Mouse (Mus musculus) limb, embryonic 13.5 days (tissue): ENCODE measurements at regions not wholly inside any gene's neighbourhood (a gene's known extent, or its start where the extent isn't known, plus 50 kb on each side); places are given as distances from the start of the nearest gene placed in this dataset.

Experiments
- ATAC-seq: fragments of 200-750 bp; cut with Nextera tagmentation; 2 replicates; pipeline ENCODE4 v1.8.0; 2017; ENCODE audit warnings: low read depth, moderate number of reproducible peaks, moderate TSS enrichment; ENCODE audit not compliant: low FRiP score
- H3K27ac ChIP-seq: fragments of 300-500 bp; sonication (generic); 2 replicates; pipeline ENCODE4 v1.5.1; 2015; ENCODE audit warnings: inconsistent platforms, mild to moderate bottlenecking, moderate library complexity
- H3K27me3 ChIP-seq: fragments of 300-500 bp; sonication (generic); 2 replicates; pipeline ENCODE4 v1.6.1; 2015; ENCODE audit warnings: mild to moderate bottlenecking, inconsistent platforms
- H3K36me3 ChIP-seq: fragments of 300-500 bp; sonication (generic); 2 replicates; pipeline ENCODE4 v1.6.1; 2015; ENCODE audit warnings: inconsistent platforms, mild to moderate bottlenecking, moderate library complexity
- H3K4me1 ChIP-seq: fragments of 300-500 bp; sonication (generic); 2 replicates; pipeline ENCODE4 v1.6.1; 2015; ENCODE audit warnings: inconsistent platforms
- H3K4me2 ChIP-seq: fragments of 300-500 bp; sonication (generic); replicated peaks from 2 replicates; pipeline ENCODE4 v1.6.1; 2015; ENCODE audit warnings: inconsistent platforms, mild to moderate bottlenecking, moderate library complexity
- H3K4me3 ChIP-seq: fragments of 300-500 bp; sonication (generic); 2 replicates; pipeline ENCODE4 v1.5.1; 2015; ENCODE audit warnings: moderate library complexity, mild to moderate bottlenecking, inconsistent platforms
- H3K9ac ChIP-seq: fragments of 300-500 bp; sonication (generic); 2 replicates; pipeline ENCODE4 v1.6.1; 2015; ENCODE audit warnings: mild to moderate bottlenecking, inconsistent platforms
- H3K9me3 ChIP-seq: fragments of 300-500 bp; sonication (generic); 2 replicates; pipeline ENCODE4 v1.6.1; 2016; ENCODE audit warnings: inconsistent platforms
- WGBS: fragments of 180-500 bp; shearing (Covaris S2); methylation state at CpG from one replicate; pipeline ENCODE4 v1.1.7; 2015; 5-methylcytosine and 5-hydroxymethylcytosine counted together

DNA sequence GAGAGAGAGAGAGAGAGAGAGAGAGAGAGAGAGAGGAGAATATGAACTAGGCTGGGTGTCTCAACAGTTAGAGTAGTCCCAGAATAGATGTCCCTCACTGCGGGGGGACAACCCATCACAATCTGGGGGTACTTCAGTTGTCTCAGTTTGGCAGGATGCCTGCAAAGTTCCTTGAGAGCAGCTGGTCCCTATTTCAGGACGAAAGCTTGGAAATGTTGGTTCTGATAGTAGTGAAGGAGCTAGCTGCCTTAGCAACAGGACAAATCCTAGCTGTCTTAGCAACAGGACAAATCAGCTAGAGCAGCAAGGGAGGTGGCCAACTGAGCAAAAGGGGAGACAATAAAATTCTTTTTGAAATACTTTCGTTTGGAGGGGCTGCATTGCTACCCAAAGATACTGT lies 139.9 kb upstream of the Frg1 start:
- H3K27ac ChIP-seq: no peak overlapping the region
- H3K9ac ChIP-seq: no peak overlapping the region
- no peak for ATAC-seq
- no peak overlapping the region for H3K4me2 ChIP-seq
- 64% methylated on average over 3 of the region's 3 CpGs for WGBS
- H3K4me1 ChIP-seq: peaks cover 19% of the 10 kb centered on the region
- H3K36me3 ChIP-seq: no peaks in the 10 kb centered on the region
- H3K4me3 ChIP-seq: no peak overlapping the region
- H3K27me3 ChIP-seq: peaks cover 12% of the 10 kb centered on the region
- no peaks in the 10 kb centered on the region for H3K9me3 ChIP-seq

DNA sequence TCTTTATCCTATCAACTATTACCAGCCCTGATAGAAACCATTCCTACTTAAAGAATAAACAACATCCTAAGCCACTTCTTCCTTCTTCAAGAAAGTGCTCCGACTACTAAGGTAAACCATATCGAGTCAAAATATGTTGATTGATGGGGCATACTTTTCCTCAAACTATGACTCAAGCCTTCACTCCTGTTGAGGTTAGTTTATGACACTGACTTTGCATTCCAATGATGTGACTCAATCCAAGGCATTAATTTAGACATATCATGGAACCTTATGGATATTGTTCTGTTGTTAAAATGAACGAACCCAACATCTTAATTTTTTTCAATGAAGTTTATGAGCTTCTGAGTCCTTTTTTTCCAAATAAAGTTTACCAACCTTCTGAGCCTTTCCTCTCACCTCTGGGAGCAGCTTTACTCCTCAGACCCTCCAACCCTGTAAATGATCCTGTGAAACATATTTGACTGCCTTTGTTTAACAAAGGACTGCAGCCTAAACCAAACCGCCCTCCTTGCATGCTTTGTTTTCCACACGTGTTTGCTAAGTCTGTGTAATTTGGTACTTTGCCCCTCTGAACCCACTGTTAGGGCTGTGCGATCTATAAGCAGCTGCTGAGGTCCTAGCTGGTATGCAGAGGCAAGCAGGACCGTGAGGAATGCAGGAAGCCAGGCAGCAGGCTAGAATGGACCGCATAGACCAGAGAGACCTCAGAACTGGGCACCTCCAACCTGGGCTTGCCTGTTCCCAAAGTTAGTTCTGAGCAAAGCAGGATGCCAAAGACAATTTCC lies 136.1 kb upstream of the Frg1 start:
- Histone ChIP-seq H3K27me3 (peaks cover 26% of the 10 kb centered on the region), H3K9me3 (no peaks in the 10 kb centered on the region), H3K4me1 (peaks cover 48% of the 10 kb centered on the region), H3K9ac (no peak overlapping the region), H3K4me2 (0 out of 2 replicates have a peak overlapping the region, but pooled peaks have one; percentile 16), H3K27ac (no peak overlapping the region), H3K4me3 (no peak overlapping the region), H3K36me3 (no peaks in the 10 kb centered on the region)
- ATAC-seq: peak; percentile 71
- WGBS: 35% methylated on average over 8 of the region's 8 CpGs

DNA sequence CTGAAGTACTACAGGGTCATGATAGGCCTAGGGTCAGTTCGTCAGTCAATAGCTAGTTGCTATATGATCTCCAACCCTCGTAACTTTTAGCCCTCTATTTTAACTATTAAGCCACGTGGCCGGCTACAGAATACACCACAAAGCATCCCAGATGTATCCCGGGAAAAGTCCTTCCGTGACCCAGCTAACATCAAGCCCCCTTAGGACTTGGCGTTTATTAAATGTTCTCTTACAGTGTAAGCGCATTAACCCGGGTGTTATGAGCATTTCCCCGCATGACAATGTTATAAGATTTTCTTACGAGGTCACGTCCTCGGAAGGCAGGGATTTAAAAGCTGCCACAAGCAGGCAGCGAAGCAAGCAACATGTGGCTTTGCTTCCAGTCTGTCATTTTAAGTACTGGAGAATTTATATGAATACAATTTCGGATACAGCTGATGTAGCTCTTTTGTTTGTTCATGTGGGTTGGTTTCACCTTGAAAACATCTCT lies 135.1 kb upstream of the Frg1 start:
- no peak overlapping the region for H3K27ac ChIP-seq
- no peak; the same call in 1 of the 2 replicates for ATAC-seq
- H3K4me2 ChIP-seq: peak overlapping the region; percentile 33
- H3K4me1 ChIP-seq: peaks cover 54% of the 10 kb centered on the region
- H3K4me3 ChIP-seq: no peak overlapping the region
- 11% methylated on average over 15 of the region's 15 CpGs for whole genome bisulfite sequencing
- H3K9me3 ChIP-seq: no peaks in the 10 kb centered on the region
- no peaks in the 10 kb centered on the region for H3K36me3 ChIP-seq
- H3K27me3 ChIP-seq: peaks cover 25% of the 10 kb centered on the region
- no peak overlapping the region for H3K9ac ChIP-seq

DNA sequence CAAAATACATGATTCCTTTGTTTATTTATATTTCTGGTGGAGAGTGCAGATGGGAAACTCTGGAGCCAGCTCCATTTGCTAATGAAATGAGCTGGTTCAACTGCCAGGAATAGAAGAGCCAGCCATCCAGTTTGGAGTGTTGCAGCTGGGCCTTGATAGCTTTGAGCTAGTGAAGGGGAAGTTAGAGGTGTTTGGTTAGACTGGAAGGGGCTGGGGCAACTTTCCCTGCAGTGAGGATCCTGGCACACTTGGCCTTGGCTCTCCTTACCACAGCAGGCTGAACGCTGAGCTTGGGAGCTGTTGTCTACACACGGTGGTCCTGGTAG lies 133.2 kb upstream of the Frg1 start:
- Histone ChIP-seq H3K36me3 (no peaks in the 10 kb centered on the region), H3K9ac (no peak overlapping the region), H3K4me1 (peaks cover 54% of the 10 kb centered on the region), H3K27ac (no peak overlapping the region), H3K9me3 (no peaks in the 10 kb centered on the region), H3K27me3 (peaks cover 39% of the 10 kb centered on the region), H3K4me3 (no peak overlapping the region), H3K4me2 (peak overlapping the region; percentile 54; the same call in 1 of the 2 replicates)
- no peak for ATAC-seq
- WGBS: 86% methylated on average over 2 of the region's 2 CpGs

DNA sequence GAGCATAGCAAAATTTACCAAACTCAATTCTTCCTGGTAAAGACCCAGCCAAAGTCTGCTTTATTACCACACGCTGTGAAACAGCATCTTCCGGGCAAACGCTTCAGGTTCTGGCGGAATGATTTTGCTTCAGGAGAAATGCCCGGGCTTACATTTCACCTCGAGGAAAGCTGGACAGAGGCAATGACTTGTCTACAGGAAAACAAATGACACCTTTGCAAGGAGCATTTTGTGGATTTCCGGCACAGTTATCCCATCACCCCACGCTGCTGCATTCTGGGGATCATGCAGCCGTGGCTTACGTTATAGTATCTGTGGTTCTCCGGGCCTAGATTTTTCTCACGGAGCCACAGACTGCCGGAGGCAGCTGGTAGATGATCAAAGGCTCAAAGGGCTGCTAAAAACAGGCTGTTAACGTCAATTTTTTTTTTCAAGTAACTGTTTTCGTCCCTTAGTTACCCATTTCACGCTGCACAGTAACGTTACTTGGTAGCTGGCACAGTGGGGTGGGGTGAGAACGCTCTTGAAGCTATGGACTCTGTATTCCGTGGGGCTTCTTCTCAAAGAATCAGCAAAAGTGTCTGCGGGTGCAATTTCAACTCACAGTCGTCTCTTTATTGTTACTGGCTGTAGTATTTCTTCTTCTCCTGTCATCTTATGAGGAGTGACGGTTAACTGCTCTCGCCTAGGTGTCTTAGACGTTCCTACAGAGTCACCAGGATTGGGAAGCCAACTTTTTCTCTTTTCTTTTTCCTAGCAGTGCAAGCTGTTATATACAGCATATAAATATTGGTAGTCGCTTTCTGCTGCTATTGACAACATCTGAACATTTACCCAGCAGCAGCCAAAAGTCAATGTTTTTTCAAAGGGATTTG lies 132.6 kb upstream of the Frg1 start:
- H3K27me3 ChIP-seq: peaks cover 45% of the 10 kb centered on the region
- H3K27ac ChIP-seq: no peak overlapping the region; the same call in 1 of the 2 replicates
- H3K4me1 ChIP-seq: peaks cover 54% of the 10 kb centered on the region
- peak overlapping the region; percentile 17; the same call in 1 of the 2 replicates for H3K4me3 ChIP-seq
- no peak for ATAC-seq
- H3K9me3 ChIP-seq: no peaks in the 10 kb centered on the region
- H3K36me3 ChIP-seq: no peaks in the 10 kb centered on the region
- 19% methylated on average over 25 of the region's 25 CpGs for WGBS
- H3K4me2 ChIP-seq: peak overlapping the region; percentile 54
- H3K9ac ChIP-seq: no peak overlapping the region

DNA sequence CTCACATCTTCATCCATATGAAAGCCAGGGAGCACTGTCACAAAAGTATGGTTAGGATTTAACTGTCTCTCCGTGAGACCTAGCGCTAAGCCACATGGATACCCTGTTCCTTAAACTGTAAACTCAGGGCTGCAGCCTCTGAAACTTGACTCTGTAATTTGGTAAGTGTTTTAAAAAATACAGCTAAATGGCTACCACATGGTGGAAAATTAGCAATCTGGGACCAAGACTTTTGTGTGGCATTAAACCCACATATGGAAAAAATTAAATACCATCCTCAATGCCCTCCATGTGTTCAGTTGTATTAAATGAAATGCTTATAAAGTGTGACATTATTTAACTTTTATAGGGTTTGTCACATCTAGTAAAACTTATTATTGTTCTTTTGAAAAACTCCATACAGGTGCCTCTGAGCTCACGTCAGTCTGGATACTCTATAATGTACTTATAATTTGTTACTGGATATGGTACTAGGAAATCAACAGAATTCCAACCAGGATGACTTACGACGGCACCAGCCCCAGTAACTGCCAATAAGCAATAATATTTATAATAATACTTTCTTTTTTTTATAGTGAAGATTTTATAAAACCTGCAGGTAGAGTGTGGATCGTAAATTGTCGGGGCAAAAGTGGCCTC lies 131.0 kb upstream of the Frg1 start:
- H3K36me3 ChIP-seq: no peaks in the 10 kb centered on the region
- ATAC-seq: peak; percentile 71
- no peak overlapping the region for H3K4me3 ChIP-seq
- H3K4me1 ChIP-seq: peaks cover 46% of the 10 kb centered on the region
- H3K4me2 ChIP-seq: peak overlapping the region; percentile 54; the same call in 1 of the 2 replicates
- H3K9ac ChIP-seq: no peak overlapping the region
- 19% methylated on average over 7 of the region's 7 CpGs for WGBS
- H3K9me3 ChIP-seq: no peaks in the 10 kb centered on the region
- H3K27ac ChIP-seq: no peak overlapping the region
- H3K27me3 ChIP-seq: peaks cover 46% of the 10 kb centered on the region

DNA sequence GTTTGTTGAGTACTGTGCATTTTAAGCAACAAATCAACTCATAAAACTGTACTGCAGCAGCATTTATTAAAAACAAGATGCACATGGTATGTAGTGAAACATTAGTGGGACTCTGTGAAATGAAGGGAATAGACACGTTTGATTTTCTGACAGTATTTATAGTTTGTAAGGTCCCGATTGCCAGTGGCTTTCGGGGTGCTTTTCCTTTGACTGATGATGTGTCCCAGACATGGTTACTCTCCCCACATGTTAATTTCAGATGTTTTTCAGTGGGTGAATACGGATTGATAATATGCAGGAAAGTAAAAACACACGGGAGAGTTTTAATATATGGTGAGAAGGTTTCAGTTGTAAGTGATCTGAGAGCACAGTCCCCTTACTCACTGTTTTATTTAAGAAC lies 115.3 kb upstream of the Frg1 start:
- Histone ChIP-seq H3K27me3 (peaks cover 33% of the 10 kb centered on the region), H3K9ac (no peak overlapping the region), H3K4me3 (no peak overlapping the region), H3K27ac (no peak overlapping the region), H3K4me1 (peaks cover 14% of the 10 kb centered on the region), H3K4me2 (no peak overlapping the region), H3K36me3 (no peaks in the 10 kb centered on the region), H3K9me3 (no peaks in the 10 kb centered on the region)
- ATAC-seq: no peak
- 38% methylated on average over 5 of the region's 5 CpGs for WGBS

DNA sequence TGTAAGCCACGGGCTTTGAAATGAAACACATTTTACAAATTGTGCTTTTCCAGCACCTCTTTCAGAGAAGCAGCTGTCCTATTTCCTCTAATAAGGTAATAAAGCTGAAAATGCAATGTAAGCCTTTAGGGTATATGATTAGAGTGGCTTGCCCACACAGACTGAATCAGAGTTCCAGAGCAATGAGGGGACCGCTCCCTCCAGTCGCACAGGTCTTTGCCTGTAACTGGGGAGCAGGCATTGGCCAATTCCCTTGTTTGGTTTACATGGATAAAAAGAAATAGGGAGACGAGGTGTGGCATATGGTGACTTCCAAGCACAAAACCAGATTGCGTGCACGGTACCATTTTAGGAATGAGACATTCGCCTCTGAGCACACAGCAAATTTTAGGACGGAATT lies 112.7 kb upstream of the Frg1 start:
- peaks cover 19% of the 10 kb centered on the region for H3K4me1 ChIP-seq
- WGBS: 41% methylated on average over 8 of the region's 8 CpGs
- H3K9me3 ChIP-seq: no peaks in the 10 kb centered on the region
- ATAC-seq: peak; percentile 51
- no peak overlapping the region for H3K4me3 ChIP-seq
- H3K9ac ChIP-seq: no peak overlapping the region
- no peak overlapping the region for H3K27ac ChIP-seq
- no peaks in the 10 kb centered on the region for H3K36me3 ChIP-seq
- H3K27me3 ChIP-seq: peaks cover 25% of the 10 kb centered on the region
- peak overlapping the region; percentile 28 for H3K4me2 ChIP-seq

DNA sequence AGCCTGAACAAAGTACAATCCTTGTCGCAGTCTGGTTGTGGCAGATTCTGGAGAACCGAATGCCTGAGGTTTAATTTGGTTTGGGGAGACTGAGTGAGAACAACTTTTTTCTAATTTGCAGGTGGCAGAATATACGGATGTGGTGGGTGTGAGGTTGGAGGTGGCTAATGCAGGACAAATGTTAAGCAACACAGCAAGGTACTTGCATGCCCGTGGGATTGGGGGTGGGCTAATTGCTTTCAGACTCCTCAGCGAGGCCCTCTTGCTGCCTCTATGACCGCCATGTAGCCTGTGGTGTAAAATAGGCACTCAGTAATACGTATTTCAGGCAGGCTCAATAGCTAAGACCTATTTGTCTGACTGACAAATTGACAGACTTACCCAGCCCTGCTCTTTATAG lies 109.4 kb upstream of the Frg1 start:
- ATAC-seq: no peak
- Histone ChIP-seq H3K9me3 (no peaks in the 10 kb centered on the region), H3K4me2 (no peak overlapping the region), H3K27me3 (peaks cover 16% of the 10 kb centered on the region), H3K9ac (no peak overlapping the region), H3K36me3 (no peaks in the 10 kb centered on the region), H3K27ac (no peak overlapping the region), H3K4me1 (peaks cover 19% of the 10 kb centered on the region), H3K4me3 (no peak overlapping the region)
- 25% methylated on average over 7 of the region's 7 CpGs for WGBS

DNA sequence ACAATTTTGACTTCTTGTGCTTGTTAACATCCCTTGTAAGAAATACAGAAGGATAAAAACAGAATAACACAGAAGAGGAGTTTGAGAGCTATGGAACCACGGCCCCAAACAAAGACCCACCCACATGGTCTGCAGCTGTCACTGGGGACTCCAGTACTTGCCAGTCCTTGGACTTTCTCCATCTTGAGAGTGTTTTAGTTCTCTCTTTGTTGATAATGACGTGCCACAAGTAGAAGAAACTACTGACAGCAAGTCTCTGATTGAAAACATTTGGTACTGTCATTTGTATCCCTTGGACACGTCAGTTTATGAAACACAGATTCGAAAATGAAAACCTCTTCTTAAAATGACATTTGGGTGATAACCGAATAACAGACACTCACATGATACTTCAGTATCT lies 68.3 kb upstream of the Frg1 start:
- 81% methylated on average over 5 of the region's 5 CpGs for WGBS
- H3K27me3 ChIP-seq: no peaks in the 10 kb centered on the region
- H3K4me3 ChIP-seq: no peak overlapping the region
- H3K9me3 ChIP-seq: no peaks in the 10 kb centered on the region
- H3K27ac ChIP-seq: no peak overlapping the region
- H3K9ac ChIP-seq: no peak overlapping the region
- no peak overlapping the region for H3K4me2 ChIP-seq
- no peaks in the 10 kb centered on the region for H3K36me3 ChIP-seq
- peaks cover 3% of the 10 kb centered on the region; the same call in 1 of the 2 replicates for H3K4me1 ChIP-seq
- no peak for ATAC-seq

DNA sequence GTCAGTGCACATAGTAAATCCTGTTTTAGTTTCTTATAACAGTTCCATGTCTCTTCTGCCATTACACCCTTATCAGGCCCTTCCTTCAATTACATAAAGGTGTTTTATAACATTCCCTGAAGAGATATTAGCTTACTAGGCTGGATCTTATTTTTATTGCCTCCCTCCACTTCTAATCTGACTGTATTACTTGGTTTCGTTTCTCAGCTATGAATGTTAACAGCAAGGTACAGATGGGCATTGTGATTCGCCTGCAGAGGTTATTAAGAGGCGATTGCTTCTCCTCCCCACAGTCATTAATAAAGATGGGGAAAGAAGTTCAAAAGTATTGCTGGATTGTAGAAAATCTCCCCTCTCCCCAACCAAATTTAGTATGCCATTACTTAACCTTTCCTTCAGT lies 66.4 kb upstream of the Frg1 start:
- 24% methylated on average over 3 of the region's 3 CpGs for WGBS
- ATAC-seq: no peak
- Histone ChIP-seq H3K4me1 (peaks cover 3% of the 10 kb centered on the region; the same call in 1 of the 2 replicates), H3K36me3 (no peaks in the 10 kb centered on the region), H3K4me2 (no peak overlapping the region), H3K27ac (no peak overlapping the region), H3K27me3 (no peaks in the 10 kb centered on the region), H3K9ac (no peak overlapping the region), H3K4me3 (no peak overlapping the region), H3K9me3 (no peaks in the 10 kb centered on the region)
